Comparison of ENCODE assay signal across 7 mouse cellular contexts in the genomic region with DNA sequence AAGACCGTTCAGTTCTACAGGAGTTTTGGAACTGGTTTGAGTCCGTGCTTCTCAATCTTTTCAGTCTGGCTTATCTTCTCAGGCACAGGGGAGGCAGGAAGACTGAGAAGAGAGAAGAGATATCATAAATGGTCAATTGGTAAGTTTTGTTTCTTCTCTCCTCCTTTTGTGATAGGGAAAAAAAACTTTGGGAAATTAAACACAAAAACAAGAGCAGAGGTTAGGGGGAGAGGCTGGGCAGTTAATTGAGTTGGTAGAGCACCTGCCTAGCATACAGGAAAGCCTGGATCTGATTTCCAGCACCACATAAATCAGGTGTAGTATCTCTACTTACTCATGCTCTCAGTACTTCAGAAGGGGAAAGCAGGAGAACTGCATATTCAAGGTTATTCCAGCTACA. TPM values are rescaled to one million over a fixed set of nuclear protein-coding genes. Genes with fewer than 3 reads are reported as not detected.
DNase-seq lines count a peak whose midpoint lies in the region; ATAC-seq and TF ChIP-seq lines count a peak whose summit lies in the region.

A gene (minus strand): TSS at position 101 of the 400 bp plus-strand sequence.

- no peaks in the 10 kb centered on the region for H3K9me3 ChIP-seq in lung, embryonic 14.5 days (ENCODE audit: low read depth, low read length)
- no peaks in the 10 kb centered on the region for H3K9me3 ChIP-seq in hindbrain, embryonic 13.5 days
- H3K9me3 ChIP-seq in midbrain, embryonic 12.5 days: no peaks in the 10 kb centered on the region

- no peaks in the 10 kb centered on the region for H3K27me3 ChIP-seq in lung, embryonic 14.5 days (ENCODE audit: insufficient read depth, low read length)
- no peaks in the 10 kb centered on the region for H3K27me3 ChIP-seq in hindbrain, embryonic 13.5 days
- H3K27me3 ChIP-seq in midbrain, embryonic 12.5 days: no peaks in the 10 kb centered on the region

- H3K9ac ChIP-seq in lung, embryonic 14.5 days: no peak within 1 kb of the TSS
- no peak within 1 kb of the TSS for H3K9ac ChIP-seq in hindbrain, embryonic 13.5 days
- no peak within 1 kb of the TSS for H3K9ac ChIP-seq in midbrain, embryonic 12.5 days (replicated peaks)

- no peak for DNase-seq in lung, embryonic 14.5 days
- no peak for DNase-seq in lung, postnatal 36 days
- no peak for DNase-seq in right cerebral cortex, postnatal 10 days (ENCODE audit: low spot score in 2 of 2)
- DNase-seq in cerebellum, adult 11-12 months: no peak

- TF ChIP-seq POLR2A in cortical plate, adult 2 months (IDR thresholded peaks at IDR 0.05; ENCODE audit: extremely low read depth, insufficient read depth, low read length): no peak

- no peaks in the 10 kb centered on the region for H3K36me3 ChIP-seq in lung, embryonic 14.5 days (ENCODE audit: insufficient read depth)
- H3K36me3 ChIP-seq in hindbrain, embryonic 13.5 days: no peaks in the 10 kb centered on the region
- H3K36me3 ChIP-seq in midbrain, embryonic 12.5 days: no peaks in the 10 kb centered on the region

- no peak within 1 kb of the TSS for H3K4me2 ChIP-seq in lung, embryonic 14.5 days
- no peak within 1 kb of the TSS for H3K4me2 ChIP-seq in hindbrain, embryonic 13.5 days
- H3K4me2 ChIP-seq in midbrain, embryonic 12.5 days (replicated peaks): no peak within 1 kb of the TSS

- H3K4me1 ChIP-seq in lung, embryonic 14.5 days (ENCODE audit: insufficient read depth): no peaks in the 10 kb centered on the region
- H3K4me1 ChIP-seq in cortical plate, adult 2 months (ENCODE audit: control insufficient read depth, insufficient read depth, low read length): peaks cover 1% of the 10 kb centered on the region; the same call in 1 of the 2 replicates
- peaks cover 14% of the 10 kb centered on the region for H3K4me1 ChIP-seq in hindbrain, embryonic 13.5 days (replicated peaks)
- 0 out of 2 replicates have a peak, but pooled peaks cover 5% of the 10 kb centered on the region for H3K4me1 ChIP-seq in midbrain, embryonic 12.5 days

- ATAC-seq in lung, embryonic 14.5 days (ENCODE audit: insufficient read depth): no peak
- no peak for ATAC-seq in hindbrain, embryonic 13.5 days (ENCODE audit: low FRiP score)
- ATAC-seq in midbrain, embryonic 12.5 days (ENCODE audit: low FRiP score, low read depth): no peak

- no peak within 1 kb of the TSS for H3K27ac ChIP-seq in lung, embryonic 14.5 days (ENCODE audit: low read depth)
- H3K27ac ChIP-seq in cortical plate, adult 2 months (ENCODE audit: insufficient read depth, low read length): no peak within 1 kb of the TSS
- no peak within 1 kb of the TSS for H3K27ac ChIP-seq in hindbrain, embryonic 13.5 days
- H3K27ac ChIP-seq in midbrain, embryonic 12.5 days (replicated peaks): no peak within 1 kb of the TSS

- H3K4me3 ChIP-seq in lung, embryonic 14.5 days (ENCODE audit: low read depth, low read length): no peak within 1 kb of the TSS
- H3K4me3 ChIP-seq in cortical plate, adult 2 months (ENCODE audit: insufficient read depth, low read length): no peak within 1 kb of the TSS
- no peak within 1 kb of the TSS for H3K4me3 ChIP-seq in hindbrain, embryonic 13.5 days
- H3K4me3 ChIP-seq in midbrain, embryonic 12.5 days: no peak within 1 kb of the TSS

- WGBS in lung, embryonic 14.5 days: 58% methylated on average over 2 of the region's 2 CpGs
- 89% methylated on average over 2 of the region's 2 CpGs for WGBS in hindbrain, embryonic 13.5 days
- WGBS in midbrain, embryonic 12.5 days: 85% methylated on average over 2 of the region's 2 CpGs

- no peak for TF ChIP-seq CTCF in lung, embryonic 14.5 days (IDR thresholded peaks at IDR 0.05; ENCODE audit: low read depth)
- TF ChIP-seq CTCF in cortical plate, adult 2 months (IDR thresholded peaks at IDR 0.05; ENCODE audit: extremely low read depth, insufficient read depth, low read length): no peak

RNA-seq across cellular contexts. Expression of the gene that starts here (rescaled TPM):
- polyA plus RNA-seq in lung, embryonic 14.5 days (2014; fragmentation: Nextera tagmentation; extraction: Ambion mirVana): 18.6 and 19.7 TPM in 2 replicates
- 58.4 and 60.1 TPM in 2 replicates for polyA plus RNA-seq in cortical plate, adult 2 months (2012; rRNA removed)
- polyA plus RNA-seq in hindbrain, embryonic 13.5 days (2015; fragmentation: Nextera tagmentation; extraction: Ambion mirVana): 76.5 TPM in 2 replicates
- 49.2 and 55.5 TPM in 2 replicates for polyA plus RNA-seq in midbrain, embryonic 12.5 days (2016; fragmentation: Nextera tagmentation; extraction: Ambion mirVana)
